Mouse (Mus musculus): ENCODE results near the gene Dph3. TPM values are rescaled to one million over a fixed set of nuclear protein-coding genes. Genes with fewer than 3 reads are reported as not detected.

The Dph3 gene
- total and polyA plus RNA-seq, 2 experiments from 2014 or later, result 45.3 to 78.2 TPM

DNA sequence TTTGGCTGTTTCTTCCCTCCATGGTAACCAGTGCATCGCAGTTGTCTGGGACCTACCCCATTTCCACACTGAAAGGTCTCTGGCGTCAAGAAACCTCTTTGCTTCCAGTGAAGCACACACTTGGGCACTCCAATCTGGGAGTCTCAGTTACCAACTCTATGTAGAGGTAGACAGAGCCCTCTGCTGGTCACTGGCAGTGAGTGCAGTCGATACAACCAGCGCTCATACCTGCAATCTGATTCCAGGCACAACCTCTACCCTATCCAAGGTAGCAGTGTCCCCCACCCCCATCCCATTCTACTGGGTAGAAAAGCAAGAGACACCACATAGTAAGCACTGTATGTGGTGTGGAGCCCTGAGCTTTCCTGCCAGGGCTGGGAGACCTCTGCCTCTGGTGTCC is 53.0 kb downstream of the Dph3 start:
- no peaks in the 10 kb centered on the region for H3K27me3 ChIP-seq (ENCODE audit: insufficient read depth, low read length)
- WGBS, result 4% methylated on average over 4 of the region's 4 CpGs
- peaks cover 8% of the 10 kb centered on the region for H3K4me1 ChIP-seq (ENCODE audit: insufficient read depth, low read length)
- no peak overlapping the region for H3K27ac ChIP-seq
- no peaks in the 10 kb centered on the region for H3K36me3 ChIP-seq (ENCODE audit: insufficient read depth, low read length)
- H3K9ac ChIP-seq (replicated peaks; ENCODE audit: low read length), result no peak overlapping the region
- ATAC-seq (peak; percentile 58; the same call in 1 of the 2 replicates), DNase-seq (ENCODE audit: low spot score) (peak; percentile 88)
- H3K4me3 ChIP-seq (ENCODE audit: low read length), result no peak overlapping the region
- H3K9me3 ChIP-seq (ENCODE audit: low read length), result no peaks in the 10 kb centered on the region
- peak; percentile 95 for TF ChIP-seq CTCF (IDR thresholded peaks at IDR 0.05; ENCODE audit: low read depth)
- no peak overlapping the region for H3K4me2 ChIP-seq (ENCODE audit: low read depth, low read length)

Other genes starting within 250 kb of the Dph3 start
- gene Galnt15, start 56.7 kb downstream of the Dph3 start, total RNA-seq (2014; rRNA removed), result 3.3 and 5.1 TPM in 2 replicates
- 1.8 and 2.4 TPM in 2 replicates for gene Galnt15, start 56.7 kb downstream of the Dph3 start, polyA plus RNA-seq (2015; fragmentation: Nextera tagmentation; extraction: Ambion mirVana)
- 28.8 and 34.3 TPM in 2 replicates for gene Oxnad1, start 355 bp downstream of the Dph3 start, total RNA-seq (2014; rRNA removed)
- gene Oxnad1, start 355 bp downstream of the Dph3 start, polyA plus RNA-seq (2015; fragmentation: Nextera tagmentation; extraction: Ambion mirVana), result 24.5 and 24.6 TPM in 2 replicates
- not detected in 2 replicates for gene Msmb, start 56.3 kb upstream of the Dph3 start, total RNA-seq (2014; rRNA removed)
- gene Msmb, start 56.3 kb upstream of the Dph3 start, polyA plus RNA-seq (2015; fragmentation: Nextera tagmentation; extraction: Ambion mirVana), result not detected in 2 replicates
- gene Ncoa4, start 74.1 kb upstream of the Dph3 start, total RNA-seq (2014; rRNA removed), result 171 TPM in 2 replicates
- 82.3 and 85.8 TPM in 2 replicates for gene Ncoa4, start 74.1 kb upstream of the Dph3 start, polyA plus RNA-seq (2015; fragmentation: Nextera tagmentation; extraction: Ambion mirVana)
- 115 and 138 TPM in 2 replicates for gene Timm23, start 116.2 kb upstream of the Dph3 start, total RNA-seq (2014; rRNA removed)
- gene Timm23, start 116.2 kb upstream of the Dph3 start, polyA plus RNA-seq (2015; fragmentation: Nextera tagmentation; extraction: Ambion mirVana), result 258 and 262 TPM in 2 replicates
- gene Parg, start 116.2 kb upstream of the Dph3 start, total RNA-seq (2014; rRNA removed), result 33.6 and 35.0 TPM in 2 replicates
- gene Parg, start 116.2 kb upstream of the Dph3 start, polyA plus RNA-seq (2015; fragmentation: Nextera tagmentation; extraction: Ambion mirVana), result 26.4 and 26.5 TPM in 2 replicates
- 33.5 and 34.0 TPM in 2 replicates for gene Ogdhl, start 236.3 kb upstream of the Dph3 start, total RNA-seq (2014; rRNA removed)
- 21.2 and 22.5 TPM in 2 replicates for gene Ogdhl, start 236.3 kb upstream of the Dph3 start, polyA plus RNA-seq (2015; fragmentation: Nextera tagmentation; extraction: Ambion mirVana)

Measured in hindbrain, postnatal 0 days (tissue).